In the genomic region with DNA sequence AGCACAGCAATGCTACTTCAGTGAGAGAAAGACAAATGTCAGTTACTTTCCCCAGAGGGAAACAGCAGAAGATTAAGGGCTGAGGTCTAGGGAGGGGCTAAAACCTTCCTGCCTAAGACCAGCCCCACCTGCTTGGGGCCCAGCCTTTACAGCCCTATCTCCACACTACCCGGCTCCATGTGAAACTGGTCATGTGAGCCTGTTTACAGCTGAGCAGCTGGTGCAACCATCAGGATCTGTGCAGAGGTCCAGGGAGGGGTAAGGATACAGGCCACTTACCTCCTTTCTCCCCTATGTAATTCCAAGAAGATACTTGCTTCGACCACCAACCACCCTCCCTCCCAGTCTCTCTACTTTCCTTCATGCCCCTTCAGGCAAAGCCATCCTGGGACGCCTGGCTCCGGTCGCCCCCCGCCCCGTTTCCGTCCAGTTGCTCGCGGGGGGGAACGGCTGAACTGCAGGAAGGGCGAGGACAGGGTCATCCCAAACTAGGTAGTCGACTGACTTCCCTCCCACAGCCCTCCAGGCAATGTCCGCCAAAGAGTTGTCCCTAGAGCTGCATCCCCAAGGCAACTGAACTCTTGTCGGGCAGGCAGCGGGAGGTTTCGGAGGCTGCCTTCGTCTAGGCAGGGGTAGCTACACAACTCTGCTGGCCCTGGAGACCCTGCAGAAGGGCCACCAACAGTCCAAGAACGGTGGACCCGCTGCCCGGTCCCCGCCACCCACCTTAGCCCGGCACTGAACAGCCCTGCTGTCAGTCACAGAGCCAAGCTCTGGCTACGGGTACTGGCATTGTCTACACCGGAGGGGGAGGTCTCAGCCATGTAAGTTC, we compare ENCODE assay signal across 8 mouse cellular contexts. TPM values are rescaled to one million over a fixed set of nuclear protein-coding genes. Genes with fewer than 3 reads are reported as not detected.
DNase-seq lines count a peak whose midpoint lies in the region; ATAC-seq and TF ChIP-seq lines count a peak whose summit lies in the region.

No protein-coding gene starts in this region.

- H3K79me2 ChIP-seq in liver, adult 2 months (ENCODE audit: control insufficient read depth, insufficient read depth, low read length): no peaks in the 10 kb centered on the region; the same call in 1 of the 2 replicates

- DNase-seq in left cerebral cortex, postnatal 4 days: peak; percentile 9
- no peak for DNase-seq in left cerebral cortex, adult 9 months (ENCODE audit: low spot score in 2 of 2)
- DNase-seq in cerebellum, adult 2 months: peak in 1 of 2 experiments; percentile 14
- peak; percentile 17 for DNase-seq in forelimb bud, embryonic 11.5 days (ENCODE audit: low read depth, low spot score)
- DNase-seq in hindbrain, embryonic 14.5 days (ENCODE audit: low spot score): no peak
- peak; percentile 30 for DNase-seq in liver, adult 2 months (ENCODE audit: extremely low read depth, low read depth, low spot score)

- peak; percentile 82 for ATAC-seq in hindbrain, embryonic 14.5 days (ENCODE audit: low FRiP score)
- ATAC-seq in midbrain, embryonic 16.5 days: peak; percentile 92
- peak; percentile 68 for ATAC-seq in stomach, embryonic 16.5 days (ENCODE audit: insufficient read depth, low FRiP score)

- no peak for TF ChIP-seq CTCF in cerebellum, adult 2 months (IDR thresholded peaks at IDR 0.05; ENCODE audit: borderline replicate concordance, insufficient read depth, low read depth, low read length)
- TF ChIP-seq CTCF in liver, adult 2 months (IDR thresholded peaks at IDR 0.05; ENCODE audit: low read depth, low read length): no peak

- H3K4me1 ChIP-seq in cerebellum, adult 2 months (ENCODE audit: control insufficient read depth, insufficient read depth, low read length): no peaks in the 10 kb centered on the region
- peaks cover 3% of the 10 kb centered on the region; the same call in 1 of the 2 replicates for H3K4me1 ChIP-seq in hindbrain, embryonic 14.5 days (replicated peaks; ENCODE audit: control insufficient read depth, insufficient read depth, low read length)
- no peaks in the 10 kb centered on the region; the same call in 1 of the 2 replicates for H3K4me1 ChIP-seq in liver, adult 2 months (ENCODE audit: control insufficient read depth, insufficient read depth, low read length)
- no peaks in the 10 kb centered on the region; the same call in none of the 2 replicates for H3K4me1 ChIP-seq in midbrain, embryonic 16.5 days (ENCODE audit: control insufficient read depth, insufficient read depth, low read length)
- H3K4me1 ChIP-seq in stomach, embryonic 16.5 days (ENCODE audit: control insufficient read depth, insufficient read depth, low read length): no peaks in the 10 kb centered on the region

- peak overlapping the region; percentile 78 for H3K9ac ChIP-seq in hindbrain, embryonic 14.5 days
- peak overlapping the region; percentile 82 for H3K9ac ChIP-seq in liver, adult 2 months (ENCODE audit: low read depth, low read length)
- H3K9ac ChIP-seq in midbrain, embryonic 16.5 days (ENCODE audit: low read depth, low read length): peak overlapping the region; percentile 76
- H3K9ac ChIP-seq in stomach, embryonic 16.5 days (ENCODE audit: low read length): peak overlapping the region; percentile 77

- H3K9me3 ChIP-seq in hindbrain, embryonic 14.5 days (ENCODE audit: control insufficient read depth, low read length): no peaks in the 10 kb centered on the region
- H3K9me3 ChIP-seq in midbrain, embryonic 16.5 days (replicated peaks; ENCODE audit: control insufficient read depth, low read length, poor library complexity, severe bottlenecking): no peaks in the 10 kb centered on the region
- H3K9me3 ChIP-seq in stomach, embryonic 16.5 days (replicated peaks; ENCODE audit: control insufficient read depth, low read length): no peaks in the 10 kb centered on the region

- 6% methylated on average over 25 of the region's 25 CpGs for WGBS in cerebellum, adult 2 months
- 20% methylated on average over 24 of the region's 25 CpGs for WGBS in hindbrain, embryonic 14.5 days
- 1% methylated on average over 25 of the region's 25 CpGs for WGBS in liver, adult 2 months
- 19% methylated on average over 25 of the region's 25 CpGs for WGBS in midbrain, embryonic 16.5 days
- 14% methylated on average over 25 of the region's 25 CpGs for WGBS in stomach, embryonic 16.5 days

- no peak for TF ChIP-seq POLR2A in cerebellum, adult 2 months (IDR thresholded peaks at IDR 0.05; ENCODE audit: borderline replicate concordance, insufficient read depth, low read length)
- no peak for TF ChIP-seq POLR2A in liver, adult 2 months (IDR thresholded peaks at IDR 0.05; ENCODE audit: extremely low read depth, insufficient read depth, low read length)

- H3K27me3 ChIP-seq in cerebellum, adult 2 months (ENCODE audit: control insufficient read depth, insufficient read depth, low read length): no peaks in the 10 kb centered on the region
- no peaks in the 10 kb centered on the region for H3K27me3 ChIP-seq in hindbrain, embryonic 14.5 days (ENCODE audit: control insufficient read depth, insufficient read depth, low read length)
- H3K27me3 ChIP-seq in liver, adult 2 months (ENCODE audit: control insufficient read depth, insufficient read depth, low read length): no peaks in the 10 kb centered on the region
- no peaks in the 10 kb centered on the region for H3K27me3 ChIP-seq in midbrain, embryonic 16.5 days (ENCODE audit: control insufficient read depth, insufficient read depth, low read depth, low read length)
- H3K27me3 ChIP-seq in stomach, embryonic 16.5 days (ENCODE audit: control insufficient read depth, insufficient read depth, low read length): no peaks in the 10 kb centered on the region

- intact Hi-C loops in left cerebral cortex, postnatal 4 days (cut with DNase I): no loop called here

- no peaks in the 10 kb centered on the region for H3K36me3 ChIP-seq in hindbrain, embryonic 14.5 days (replicated peaks; ENCODE audit: control insufficient read depth, insufficient read depth)
- H3K36me3 ChIP-seq in liver, adult 2 months (ENCODE audit: control insufficient read depth, insufficient read depth, low read length): no peaks in the 10 kb centered on the region
- no peaks in the 10 kb centered on the region for H3K36me3 ChIP-seq in midbrain, embryonic 16.5 days (ENCODE audit: control insufficient read depth, insufficient read depth, low read length)
- no peaks in the 10 kb centered on the region for H3K36me3 ChIP-seq in stomach, embryonic 16.5 days (ENCODE audit: control insufficient read depth, insufficient read depth, low read length)

- H3K4me3 ChIP-seq in cerebellum, adult 2 months (replicated peaks; ENCODE audit: insufficient read depth, low read depth, low read length): peak overlapping the region; percentile 99
- peak overlapping the region; percentile 59 for H3K4me3 ChIP-seq in hindbrain, embryonic 14.5 days (replicated peaks; ENCODE audit: low read length)
- H3K4me3 ChIP-seq in liver, adult 2 months (ENCODE audit: insufficient read depth, low read depth, low read length): peak overlapping the region; percentile 87
- peak overlapping the region; percentile 58 for H3K4me3 ChIP-seq in midbrain, embryonic 16.5 days (ENCODE audit: low read depth, low read length)
- peak overlapping the region; percentile 64 for H3K4me3 ChIP-seq in stomach, embryonic 16.5 days (replicated peaks; ENCODE audit: low read length)

- peak overlapping the region; percentile 62 for H3K4me2 ChIP-seq in hindbrain, embryonic 14.5 days (replicated peaks)
- H3K4me2 ChIP-seq in midbrain, embryonic 16.5 days (ENCODE audit: low read length): peak overlapping the region; percentile 70
- H3K4me2 ChIP-seq in stomach, embryonic 16.5 days (ENCODE audit: low read depth, low read length): peak overlapping the region; percentile 61

- 0 out of 2 replicates have a peak overlapping the region, but pooled peaks have one; percentile 11 for H3K27ac ChIP-seq in cerebellum, adult 2 months (ENCODE audit: insufficient read depth, low read length)
- H3K27ac ChIP-seq in hindbrain, embryonic 14.5 days: peak overlapping the region; percentile 74
- H3K27ac ChIP-seq in liver, adult 2 months (replicated peaks; ENCODE audit: insufficient read depth, low read depth, low read length): peak overlapping the region; percentile 73
- peak overlapping the region; percentile 72 for H3K27ac ChIP-seq in midbrain, embryonic 16.5 days (ENCODE audit: low read length)
- peak overlapping the region; percentile 74 for H3K27ac ChIP-seq in stomach, embryonic 16.5 days (ENCODE audit: low read length)

RNA-seq across cellular contexts. Expression of gene Mospd1, which starts 0.6 kb away (rescaled TPM):
- total RNA-seq in left cerebral cortex, postnatal 4 days (2021): 10 to 100 TPM; 17.6 to 20.9 TPM
- polyA plus RNA-seq in cerebellum, adult 2 months (2012; rRNA removed): 11.3 and 11.9 TPM in 2 replicates
- 51.0 and 53.0 TPM in 2 replicates for polyA plus RNA-seq in hindbrain, embryonic 14.5 days (2014; fragmentation: Nextera tagmentation; extraction: Ambion mirVana)
- 14.6 and 15.3 TPM in 2 replicates for total RNA-seq in liver, adult 2 months (2014; rRNA removed)
- polyA plus RNA-seq in liver, adult 2 months (2012; rRNA removed): 1.5 and 1.6 TPM in 2 replicates
- 41.2 and 43.8 TPM in 2 replicates for polyA plus RNA-seq in midbrain, embryonic 16.5 days (2015; fragmentation: Nextera tagmentation; extraction: Ambion mirVana)
- polyA plus RNA-seq in stomach, embryonic 16.5 days (2015; fragmentation: Nextera tagmentation; extraction: Ambion mirVana): 36.9 and 40.7 TPM in 2 replicates

Comparison
In these comparisons a context has a peak if more than half of its experiments do, and no peak if none do; other contexts are left out.
1. DNase-seq: peak in left cerebral cortex, postnatal 4 days (single experiment), forelimb bud, embryonic 11.5 days (single experiment) and liver, adult 2 months (single experiment); none in left cerebral cortex, adult 9 months (0 of 2) and hindbrain, embryonic 14.5 days (single experiment).
2. H3K27ac ChIP-seq: peak in every context shown above with its lines; median percentile 74 in hindbrain, embryonic 14.5 days; 74 in stomach, embryonic 16.5 days; 73 in liver, adult 2 months; 72 in midbrain, embryonic 16.5 days; 11 in cerebellum, adult 2 months.
3. Peak in every context shown above with its lines, with median percentiles within 50 percentile points of each other: H3K4me3 ChIP-seq, ATAC-seq, H3K4me2 ChIP-seq and H3K9ac ChIP-seq.